Mouse (Mus musculus) liver, postnatal 0 days (tissue): ENCODE measurements around the gene Syn3.

ENCODE experiments used
- CTCF ChIP-seq: sonication (generic); IDR thresholded peaks from 2 replicates; pipeline ENCODE4 v1.5.1; 2016; ENCODE audit warnings: antibody characterized with exemption, low read depth
- EP300 ChIP-seq: IDR thresholded peaks from 2 replicates; pipeline ENCODE4 v1.6.1; 2016; ENCODE audit warnings: antibody characterized with exemption, low read depth, mild to moderate bottlenecking

DNA sequence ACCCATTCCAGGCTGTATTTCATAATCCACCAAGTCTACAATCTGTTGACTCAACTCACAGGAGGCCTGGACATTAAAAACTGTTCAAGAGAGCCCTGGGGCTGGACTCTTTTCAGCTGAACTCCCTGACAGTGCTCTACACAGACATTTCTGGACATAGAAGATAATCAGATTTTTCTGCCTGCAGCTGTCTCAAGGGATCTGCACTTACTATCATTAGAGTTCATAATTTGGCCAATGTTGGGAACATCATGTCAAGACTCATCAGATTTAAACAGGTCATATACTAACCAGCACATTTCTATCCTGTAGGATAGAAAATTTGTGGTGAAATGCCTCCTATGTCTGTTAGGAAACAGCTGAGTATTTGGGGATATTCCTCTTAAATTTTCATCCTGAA, 12.2 kb upstream of the Syn3 start:
- TF ChIP-seq EP300 (no peak), CTCF (no peak)
